Mouse (Mus musculus) neural tube, embryonic 13.5 days (tissue): ENCODE results near the gene Lpcat3. TPM values are rescaled to one million over a fixed set of nuclear protein-coding genes. Genes with fewer than 3 reads are reported as not detected.

Source experiments
- ATAC-seq: fragments of 200-750 bp; cut with Nextera tagmentation; 2 replicates; pipeline ENCODE4 v1.8.0; 2017; ENCODE audit warnings: low read depth, mild to moderate bottlenecking, moderate TSS enrichment, moderate library complexity
- H3K27ac ChIP-seq: fragments of 300-500 bp; sonication (generic); replicated peaks from 2 replicates; pipeline ENCODE4 v1.5.1; 2015; ENCODE audit warnings: moderate library complexity, mild to moderate bottlenecking, inconsistent platforms
- H3K27me3 ChIP-seq: fragments of 300-500 bp; sonication (generic); 2 replicates; pipeline ENCODE4 v1.6.1; 2015; ENCODE audit warnings: mild to moderate bottlenecking, inconsistent platforms
- H3K36me3 ChIP-seq: fragments of 300-500 bp; sonication (generic); 2 replicates; pipeline ENCODE4 v1.6.1; 2015; ENCODE audit warnings: mild to moderate bottlenecking, inconsistent platforms
- H3K4me1 ChIP-seq: fragments of 300-500 bp; sonication (generic); replicated peaks from 2 replicates; pipeline ENCODE4 v1.6.1; 2015; ENCODE audit warnings: inconsistent platforms
- H3K4me2 ChIP-seq: fragments of 300-500 bp; sonication (generic); 2 replicates; pipeline ENCODE4 v1.6.1; 2015; ENCODE audit warnings: inconsistent platforms, mild to moderate bottlenecking, moderate library complexity
- H3K4me3 ChIP-seq: fragments of 300-500 bp; sonication (generic); 2 replicates; pipeline ENCODE4 v1.5.1; 2015; ENCODE audit warnings: mild to moderate bottlenecking, inconsistent platforms
- H3K9ac ChIP-seq: fragments of 300-500 bp; sonication (generic); 2 replicates; pipeline ENCODE4 v1.6.1; 2015; ENCODE audit warnings: moderate library complexity, mild to moderate bottlenecking, inconsistent platforms
- H3K9me3 ChIP-seq: fragments of 300-500 bp; sonication (generic); 2 replicates; pipeline ENCODE4 v1.6.1; 2016; ENCODE audit warnings: inconsistent platforms
- WGBS: fragments of 180-500 bp; shearing (Covaris S2); methylation state at CpG from one replicate; pipeline ENCODE4 v1.1.7; 2015; 5-methylcytosine and 5-hydroxymethylcytosine counted together
- microRNA counts: library from miRNA; unstranded; fragments of <30 nt; microRNA quantifications from one replicate; lab custom pipeline; 2016
- microRNA-seq: library from miRNA; unstranded; fragments of <30 nt; microRNA quantifications from one replicate; pipeline ENCODE4, GENCODE M21; 2016
- polyA plus RNA-seq: library from polyadenylated mRNA; unstranded; fragments of >200 nt; fragmentation: Nextera tagmentation; extraction: Ambion mirVana; gene quantifications from 2 replicates; pipeline ENCODE4 v1.2.1, GENCODE M21; 2015

Lpcat3 gene
- polyA plus RNA-seq, 1 experiment from 2014 or later, result 43.7 TPM

DNA sequence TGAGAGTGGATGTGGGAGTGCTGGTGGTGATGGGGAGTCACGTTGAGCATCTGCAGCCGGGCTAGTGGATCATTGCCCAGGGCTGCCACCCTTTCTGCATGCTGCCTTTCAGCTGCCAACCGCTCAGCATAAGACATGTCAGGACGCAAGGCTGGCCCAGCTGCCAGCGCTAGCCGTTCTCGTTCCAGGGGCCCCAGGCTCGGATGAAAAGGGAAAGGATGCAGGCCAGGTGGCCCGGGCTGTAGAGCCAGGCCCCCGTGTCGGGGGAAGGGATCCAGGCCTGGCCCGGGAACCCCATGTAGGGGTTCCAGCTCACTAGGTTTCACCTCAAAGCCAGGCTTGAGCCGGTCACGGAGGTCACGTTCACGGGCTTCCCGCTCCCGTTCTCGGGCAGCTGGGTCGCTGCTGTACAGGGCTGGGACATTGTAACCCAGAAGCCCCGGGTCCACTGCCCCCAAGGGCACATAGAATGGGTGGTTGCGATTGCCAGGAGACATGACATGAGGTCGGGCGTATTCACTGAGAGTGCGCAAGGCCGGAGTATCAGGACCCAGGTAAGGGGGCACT is 82.0 kb downstream of the Lpcat3 start:
- peak overlapping the region; percentile 51 for H3K4me3 ChIP-seq
- 67% methylated on average over 26 of the region's 26 CpGs for WGBS
- H3K36me3 ChIP-seq, result peaks cover 60% of the 10 kb centered on the region
- peaks cover 38% of the 10 kb centered on the region for H3K4me1 ChIP-seq
- H3K27me3 ChIP-seq, result no peaks in the 10 kb centered on the region
- H3K9me3 ChIP-seq, result no peaks in the 10 kb centered on the region
- peak overlapping the region; percentile 84 for H3K9ac ChIP-seq
- H3K4me2 ChIP-seq, result peak overlapping the region; percentile 92
- no peak; the same call in 1 of the 2 replicates for ATAC-seq
- H3K27ac ChIP-seq, result peak overlapping the region; percentile 95

DNA sequence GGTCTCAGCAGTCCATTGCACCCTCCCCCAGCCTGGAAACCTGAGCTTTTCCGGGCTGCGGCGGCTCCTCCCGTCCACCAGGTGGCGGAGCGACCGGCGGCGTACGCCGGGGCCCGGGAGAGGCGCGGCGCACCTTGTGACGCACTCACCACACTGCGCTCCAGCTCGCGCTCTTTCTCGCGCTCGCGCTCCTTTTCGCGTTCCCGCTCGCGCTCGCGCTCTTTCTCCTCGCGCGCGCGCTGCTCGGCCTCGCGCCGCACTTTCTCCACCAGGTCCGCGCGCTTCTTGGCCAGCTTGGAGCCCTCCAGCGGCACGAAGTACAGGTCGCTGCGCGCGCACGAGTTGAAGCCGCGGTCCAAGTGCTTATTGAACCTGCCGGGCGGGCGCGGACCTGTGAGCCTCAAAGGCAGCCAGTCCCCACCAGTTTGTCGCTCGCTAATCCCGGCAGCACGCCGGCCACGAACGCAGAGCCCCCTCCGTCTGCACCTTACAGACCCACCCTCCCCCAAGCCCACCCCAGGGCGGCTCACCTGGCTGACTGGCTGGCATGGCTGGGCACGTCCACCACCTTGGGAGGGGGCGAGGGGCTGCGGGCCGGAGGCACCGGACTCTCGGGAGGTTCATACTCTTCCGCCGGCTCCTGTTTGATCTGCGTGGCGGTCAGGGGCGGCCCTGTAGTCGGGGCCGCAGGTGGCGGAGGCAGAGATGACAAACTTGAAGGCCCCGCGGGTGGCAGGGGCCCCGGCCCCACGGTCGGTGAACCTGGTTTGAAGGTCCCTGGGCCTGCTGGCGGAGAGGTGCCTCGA is 82.9 kb downstream of the Lpcat3 start:
- WGBS, result under 1% methylated on average over 84 of the region's 85 CpGs
- no peaks in the 10 kb centered on the region for H3K27me3 ChIP-seq
- H3K4me3 ChIP-seq, result peak overlapping the region; percentile 51
- peaks cover 33% of the 10 kb centered on the region for H3K4me1 ChIP-seq
- H3K4me2 ChIP-seq, result peak overlapping the region; percentile 92
- ATAC-seq, result peak; percentile 81
- H3K27ac ChIP-seq, result peak overlapping the region; percentile 95
- no peaks in the 10 kb centered on the region for H3K9me3 ChIP-seq
- H3K36me3 ChIP-seq, result peaks cover 60% of the 10 kb centered on the region
- peak overlapping the region; percentile 84 for H3K9ac ChIP-seq

DNA sequence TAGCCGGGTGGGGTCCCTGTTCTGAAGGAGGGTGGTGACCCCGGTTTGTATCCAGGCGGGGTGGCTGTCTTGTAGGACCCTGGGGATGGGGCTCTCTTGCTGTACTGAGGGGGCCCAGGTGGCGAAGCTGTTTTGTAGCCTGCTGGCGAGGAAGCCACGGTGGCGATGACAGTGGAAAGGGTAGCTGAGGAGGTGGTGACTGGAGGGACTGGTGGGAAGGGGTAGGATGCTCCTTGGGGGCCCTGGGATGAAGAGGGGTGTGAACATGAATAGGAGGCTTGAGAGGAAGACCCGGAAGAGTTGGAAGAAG is 83.4 kb downstream of the Lpcat3 start:
- no peaks in the 10 kb centered on the region for H3K27me3 ChIP-seq
- H3K27ac ChIP-seq, result peak overlapping the region; percentile 95
- peak overlapping the region; percentile 51 for H3K4me3 ChIP-seq
- ATAC-seq, result peak; percentile 19
- peak overlapping the region; percentile 92 for H3K4me2 ChIP-seq
- peaks cover 33% of the 10 kb centered on the region for H3K4me1 ChIP-seq
- 10% methylated on average over 8 of the region's 8 CpGs for WGBS
- no peaks in the 10 kb centered on the region for H3K9me3 ChIP-seq
- peaks cover 60% of the 10 kb centered on the region for H3K36me3 ChIP-seq
- H3K9ac ChIP-seq, result peak overlapping the region; percentile 84

DNA sequence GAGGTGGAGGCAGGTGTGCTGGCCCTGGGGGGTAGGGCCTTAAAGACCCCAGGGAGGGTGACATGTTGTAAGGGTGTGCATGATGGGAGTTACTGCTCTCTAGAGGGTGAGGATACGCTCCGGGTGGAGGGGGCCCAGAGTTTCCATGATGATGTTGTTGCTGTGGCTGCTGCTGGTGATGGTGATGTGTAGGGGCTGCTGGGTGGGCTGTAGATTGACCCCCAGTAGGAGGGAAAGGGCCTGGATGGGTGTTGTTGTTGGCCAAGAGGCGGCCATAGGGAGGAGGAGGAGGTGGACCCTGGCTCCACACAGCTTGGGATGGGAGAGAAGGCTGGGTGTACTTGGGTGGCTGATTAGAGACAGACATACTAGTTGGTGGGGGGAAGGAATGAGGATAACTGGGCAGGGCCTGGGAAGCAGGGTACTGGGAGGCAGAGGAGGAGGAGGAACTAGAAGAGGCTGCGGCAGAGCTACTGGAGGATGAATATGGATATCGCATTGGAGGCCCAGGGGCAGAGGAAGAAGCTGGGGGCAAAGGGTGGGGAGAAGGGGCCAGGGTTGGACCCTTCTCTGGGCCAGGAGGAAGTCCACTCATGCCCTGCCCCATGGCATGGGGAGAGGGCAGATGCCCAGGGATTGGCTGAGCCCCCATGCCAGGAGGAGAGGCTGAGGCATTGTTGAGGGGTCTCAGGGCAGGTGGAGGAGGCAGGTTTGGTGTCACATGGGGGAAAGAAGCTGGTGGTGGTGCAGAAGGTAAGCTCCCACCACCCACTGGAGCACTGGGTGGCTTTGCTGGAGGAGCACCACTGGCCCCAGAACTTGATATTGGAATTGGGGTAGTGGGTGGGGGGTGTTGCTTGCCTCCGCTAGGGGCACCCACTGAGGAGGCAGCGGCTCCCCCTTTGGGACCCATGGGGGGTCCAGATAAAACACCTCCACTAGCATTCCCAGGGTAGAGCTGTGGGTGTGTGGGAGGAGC is 84.1 kb downstream of the Lpcat3 start:
- peak overlapping the region; percentile 51; the same call in 1 of the 2 replicates for H3K4me3 ChIP-seq
- no peaks in the 10 kb centered on the region for H3K27me3 ChIP-seq
- peak; percentile 4; the same call in 1 of the 2 replicates for ATAC-seq
- H3K27ac ChIP-seq, result peak overlapping the region; percentile 95
- H3K4me2 ChIP-seq, result peak overlapping the region; percentile 92
- H3K36me3 ChIP-seq, result peaks cover 60% of the 10 kb centered on the region
- H3K9me3 ChIP-seq, result no peaks in the 10 kb centered on the region
- WGBS, result 83% methylated on average over 7 of the region's 7 CpGs
- H3K4me1 ChIP-seq, result peaks cover 29% of the 10 kb centered on the region
- H3K9ac ChIP-seq, result peak overlapping the region; percentile 84

- Histone ChIP-seq H3K36me3 (peaks cover 33% of the 10 kb centered on the region), H3K27me3 (no peaks in the 10 kb centered on the region), H3K9me3 (no peaks in the 10 kb centered on the region), H3K27ac (no peak overlapping the region), H3K4me1 (peaks cover 54% of the 10 kb centered on the region), H3K9ac (no peak overlapping the region), H3K4me3 (no peak overlapping the region), H3K4me2 (no peak overlapping the region)
- ATAC-seq, result no peak
- 88% methylated on average over 8 of the region's 8 CpGs for WGBS
Measured at GRCm38 (mm10) chr6:124750405-124750804, 87.6 kb downstream of the Lpcat3 start.

GRCm38 (mm10) chr6:124753861-124754260 is 91.0 kb downstream of the Lpcat3 start:
- H3K27ac ChIP-seq, result no peak overlapping the region
- peak overlapping the region; percentile 90; the same call in 1 of the 2 replicates for H3K4me2 ChIP-seq
- H3K9ac ChIP-seq, result no peak overlapping the region
- peaks cover 9% of the 10 kb centered on the region for H3K36me3 ChIP-seq
- no peak for ATAC-seq
- WGBS, result 89% methylated on average over 2 of the region's 2 CpGs
- no peak overlapping the region for H3K4me3 ChIP-seq
- no peaks in the 10 kb centered on the region for H3K27me3 ChIP-seq
- H3K9me3 ChIP-seq, result no peaks in the 10 kb centered on the region
- peaks cover 59% of the 10 kb centered on the region for H3K4me1 ChIP-seq

MicroRNA genes within 50 kb of the gene (microRNA counts, 519-probe panel; counts per million panel counts)
- not detected for microRNA mmu-miR-141 (lab: Ali Mortazavi, UCI)
- microRNA mmu-miR-200c (lab: Ali Mortazavi, UCI), result not detected

Small RNAs within 50 kb of the gene (microRNA-seq; reads per million reads assigned to microRNA genes)
- gene Mir141 (4.7 reads per million, percentile 19 among the genes with 10 or more reads in this experiment), gene Mir200c (30.7 reads per million, percentile 39 among the genes with 10 or more reads in this experiment)

Other genes with a start within 250 kb of the Lpcat3 start
- 66.9 and 67.6 TPM in 2 replicates for gene Pex5, start 248.0 kb upstream of the Lpcat3 start, polyA plus RNA-seq
- gene Clstn3, start 198.2 kb upstream of the Lpcat3 start, polyA plus RNA-seq, result 69.8 and 75.1 TPM in 2 replicates
- gene C1rl, start 169.9 kb upstream of the Lpcat3 start, polyA plus RNA-seq, result 0.22 and 0.54 TPM in 2 replicates
- 0.12 and 0.14 TPM in 2 replicates for gene C1ra, start 150.6 kb upstream of the Lpcat3 start, polyA plus RNA-seq
- 0.30 and 0.39 TPM in 2 replicates for gene C1s1, start 120.7 kb upstream of the Lpcat3 start, polyA plus RNA-seq
- not detected in 2 replicates for gene C1rb, start 92.7 kb upstream of the Lpcat3 start, polyA plus RNA-seq
- 0.12 TPM in 1 of 2 replicates, not detected in the other for gene C1s2, start 26.9 kb upstream of the Lpcat3 start, polyA plus RNA-seq
- gene Emg1, start 49.2 kb downstream of the Lpcat3 start, polyA plus RNA-seq, result 110 and 120 TPM in 2 replicates
- gene Phb2, start 49.3 kb downstream of the Lpcat3 start, polyA plus RNA-seq, result 259 and 270 TPM in 2 replicates
- 6.0 and 7.9 TPM in 2 replicates for gene Ptpn6, start 75.7 kb downstream of the Lpcat3 start, polyA plus RNA-seq
- 687 and 693 TPM in 2 replicates for gene Grcc10, start 78.3 kb downstream of the Lpcat3 start, polyA plus RNA-seq
- gene Gm45234, start 93.0 kb downstream of the Lpcat3 start, polyA plus RNA-seq, result not detected in 2 replicates
- 21.0 and 23.1 TPM in 2 replicates for gene Atn1, start 93.5 kb downstream of the Lpcat3 start, polyA plus RNA-seq
- 67.2 and 69.8 TPM in 2 replicates for gene Eno2, start 106.6 kb downstream of the Lpcat3 start, polyA plus RNA-seq
- 0.57 and 2.1 TPM in 2 replicates for gene Lrrc23, start 116.7 kb downstream of the Lpcat3 start, polyA plus RNA-seq
- 4.7 and 8.5 TPM in 2 replicates for gene Spsb2, start 145.6 kb downstream of the Lpcat3 start, polyA plus RNA-seq
- 385 and 391 TPM in 2 replicates for gene Tpi1, start 151.3 kb downstream of the Lpcat3 start, polyA plus RNA-seq
- 176 and 178 TPM in 2 replicates for gene Usp5, start 166.5 kb downstream of the Lpcat3 start, polyA plus RNA-seq
- 26.6 and 33.2 TPM in 2 replicates for gene Cdca3, start 166.5 kb downstream of the Lpcat3 start, polyA plus RNA-seq
- 0.44 and 0.93 TPM in 2 replicates for gene Gnb3, start 177.2 kb downstream of the Lpcat3 start, polyA plus RNA-seq
- gene P3h3, start 194.7 kb downstream of the Lpcat3 start, polyA plus RNA-seq, result 20.5 and 20.6 TPM in 2 replicates
- gene Gpr162, start 201.0 kb downstream of the Lpcat3 start, polyA plus RNA-seq, result 21.2 and 22.4 TPM in 2 replicates
- 0.21 TPM in 1 of 2 replicates, not detected in the other for gene Cd4, start 225.2 kb downstream of the Lpcat3 start, polyA plus RNA-seq
- gene Lag3, start 248.7 kb downstream of the Lpcat3 start, polyA plus RNA-seq, result 2.2 and 3.2 TPM in 2 replicates